ENCODE assay signal across 14 mouse cellular contexts in genomic region chr12:74238056-74238455, GRCm38 (mm10).
A peak's percentile ranks its signal among the peaks of the same experiment; 100 is the strongest.
DNase-seq lines count a peak whose midpoint lies in the region; ATAC-seq and TF ChIP-seq lines count a peak whose summit lies in the region.
"Had no signal": no experiment of that assay in that cellular context is flagged by ENCODE, and none has a peak within 500 bp of the region (broad histone marks: within the 10 kb centered on the region; RNA-seq: fewer than 3 reads in every experiment).

No protein-coding gene starts in this region.

- no peak overlapping the region for H3K4me2 ChIP-seq in hindbrain, postnatal 0 days (ENCODE audit: low read depth, low read length)
- no peak overlapping the region for H3K4me2 ChIP-seq in hindbrain, embryonic 12.5 days (replicated peaks)
- H3K4me2 ChIP-seq in stomach, postnatal 0 days (replicated peaks; ENCODE audit: low read depth) = no peak overlapping the region
- H3K4me2 ChIP-seq: kidney, embryonic 15.5 days had no signal

- H3K9ac ChIP-seq in hindbrain, postnatal 0 days (replicated peaks; ENCODE audit: low read length) = no peak overlapping the region
- no peak overlapping the region for H3K9ac ChIP-seq in hindbrain, embryonic 12.5 days
- H3K9ac ChIP-seq in stomach, postnatal 0 days (ENCODE audit: low read length) = no peak overlapping the region
- H3K9ac ChIP-seq: kidney, embryonic 15.5 days had no signal

- H3K4me3 ChIP-seq in hindbrain, postnatal 0 days (ENCODE audit: low read length) = no peak overlapping the region
- no peak overlapping the region for H3K4me3 ChIP-seq in hindbrain, embryonic 12.5 days
- H3K4me3 ChIP-seq in stomach, postnatal 0 days (ENCODE audit: low read depth, low read length) = no peak overlapping the region
- H3K4me3 ChIP-seq: kidney, embryonic 15.5 days had no signal

- no peaks in the 10 kb centered on the region for H3K4me1 ChIP-seq in hindbrain, postnatal 0 days (ENCODE audit: insufficient read depth, low read length)
- H3K4me1 ChIP-seq in hindbrain, embryonic 12.5 days = no peaks in the 10 kb centered on the region
- H3K4me1 ChIP-seq in stomach, postnatal 0 days (replicated peaks; ENCODE audit: control insufficient read depth, insufficient read depth) = no peaks in the 10 kb centered on the region
- H3K4me1 ChIP-seq: kidney, embryonic 15.5 days had no signal

- no peak for TF ChIP-seq EP300 in stomach, postnatal 0 days (optimal IDR thresholded peaks at IDR 0.05)

- no peaks in the 10 kb centered on the region for H3K36me3 ChIP-seq in hindbrain, postnatal 0 days (ENCODE audit: insufficient read depth, low read length)
- H3K36me3 ChIP-seq in hindbrain, embryonic 12.5 days = no peaks in the 10 kb centered on the region
- H3K36me3 ChIP-seq in stomach, postnatal 0 days (ENCODE audit: control insufficient read depth, insufficient read depth, low read length) = no peaks in the 10 kb centered on the region
- H3K36me3 ChIP-seq: kidney, embryonic 15.5 days had no signal

- DNase-seq in hindbrain, postnatal 0 days (ENCODE audit: low spot score) = peak; percentile 61
- peak; percentile 45 for DNase-seq in cerebellum, adult 9-11 months
- peak; percentile 68 to 79 for DNase-seq in layer of hippocampus, adult 8-10 months (ENCODE audit: low spot score in 2 of 2)
- peak; percentile 83 to 88 for DNase-seq in right cerebral cortex, postnatal 10 days (ENCODE audit: low spot score in 2 of 2)
- no peak for DNase-seq in adrenal gland, adult 18-20 months (ENCODE audit: low spot score in 2 of 2)
- no peak for DNase-seq in stomach, postnatal 0 days (ENCODE audit: low spot score)
- no peak for DNase-seq in liver
- DNase-seq: heart, postnatal 36 days; lung, adult 2 months; spleen, adult 18-20 months; thymus, postnatal 14 days had no signal

- WGBS in hindbrain, postnatal 0 days = 43% methylated on average over 7 of the region's 7 CpGs
- WGBS in hindbrain, embryonic 12.5 days = 69% methylated on average over 7 of the region's 7 CpGs
- WGBS in stomach, postnatal 0 days = 73% methylated on average over 7 of the region's 7 CpGs

- TF ChIP-seq CTCF in hindbrain, postnatal 0 days (IDR thresholded peaks at IDR 0.05; ENCODE audit: low read depth) = no peak
- TF ChIP-seq CTCF in stomach, postnatal 0 days (IDR thresholded peaks at IDR 0.05; ENCODE audit: low read depth) = no peak

- ATAC-seq in hindbrain, postnatal 0 days = peak; percentile 92
- no peak for ATAC-seq in hindbrain, embryonic 12.5 days (ENCODE audit: low FRiP score)
- no peak for ATAC-seq in stomach, postnatal 0 days (ENCODE audit: low FRiP score, low TSS enrichment)
- ATAC-seq: Patski had no signal

- H3K9me3 ChIP-seq in hindbrain, postnatal 0 days (ENCODE audit: low read length) = no peaks in the 10 kb centered on the region
- no peaks in the 10 kb centered on the region for H3K9me3 ChIP-seq in hindbrain, embryonic 12.5 days (replicated peaks)
- H3K9me3 ChIP-seq in stomach, postnatal 0 days (ENCODE audit: control insufficient read depth, low read length) = no peaks in the 10 kb centered on the region
- H3K9me3 ChIP-seq: kidney, embryonic 15.5 days had no signal

- no peaks in the 10 kb centered on the region for H3K27me3 ChIP-seq in hindbrain, postnatal 0 days (ENCODE audit: insufficient read depth, low read length)
- no peaks in the 10 kb centered on the region for H3K27me3 ChIP-seq in hindbrain, embryonic 12.5 days
- H3K27me3 ChIP-seq in stomach, postnatal 0 days (ENCODE audit: control insufficient read depth, insufficient read depth, low read length) = no peaks in the 10 kb centered on the region
- H3K27me3 ChIP-seq: kidney, embryonic 15.5 days had no signal

- no peak overlapping the region for H3K27ac ChIP-seq in hindbrain, postnatal 0 days
- no peak overlapping the region for H3K27ac ChIP-seq in hindbrain, embryonic 12.5 days
- no peak overlapping the region for H3K27ac ChIP-seq in stomach, postnatal 0 days (replicated peaks)
- H3K27ac ChIP-seq: kidney, embryonic 15.5 days had no signal

Comparison
In these comparisons a context has a peak if more than half of its experiments do, and no peak if none do; other contexts are left out.
1. DNase-seq: peak in hindbrain, postnatal 0 days (single experiment), cerebellum, adult 9-11 months (single experiment), layer of hippocampus, adult 8-10 months (2 of 2) and right cerebral cortex, postnatal 10 days (2 of 2); none in adrenal gland, adult 18-20 months (0 of 2), stomach, postnatal 0 days (single experiment) and liver (single experiment).